Mouse (Mus musculus): ENCODE measurements at regions not wholly inside any gene's neighbourhood (a gene's known extent, or its start where the extent isn't known, plus 50 kb on each side); places are given as distances from the start of the nearest gene placed in this dataset.

DNA sequence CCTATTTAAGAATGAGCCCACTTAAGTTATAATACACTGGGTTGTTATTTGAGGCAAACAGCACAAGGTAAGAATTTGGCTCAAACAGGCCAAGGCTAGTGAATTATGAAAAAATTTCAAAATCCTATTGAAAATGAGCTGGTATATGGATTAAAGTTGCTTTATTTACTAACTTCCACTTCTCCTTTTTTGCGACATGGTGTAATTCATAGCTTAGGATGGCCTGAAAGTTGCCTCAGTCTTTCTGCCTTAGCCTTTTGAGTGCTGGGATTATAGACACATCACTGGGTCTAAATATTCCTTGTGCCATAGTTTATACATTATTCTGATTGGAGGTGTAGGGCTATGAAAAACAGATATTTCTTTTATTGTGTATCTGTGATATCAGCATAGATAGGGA lies 81.9 kb downstream of the Edem1 start:
- Histone ChIP-seq H3K4me3 (ENCODE audit: low read depth, low read length) (no peak overlapping the region), H3K4me1 (ENCODE audit: control insufficient read depth, insufficient read depth, low read length) (no peaks in the 10 kb centered on the region), H3K36me3 (replicated peaks; ENCODE audit: control insufficient read depth, insufficient read depth, low read depth, low read length) (no peaks in the 10 kb centered on the region), H3K27ac (replicated peaks; ENCODE audit: low read depth, low read length) (no peak overlapping the region), H3K9ac (replicated peaks; ENCODE audit: low read length) (no peak overlapping the region), H3K27me3 (ENCODE audit: control insufficient read depth, insufficient read depth, low read length) (no peaks in the 10 kb centered on the region), H3K4me2 (ENCODE audit: low read depth, low read length) (no peak overlapping the region), H3K9me3 (replicated peaks; ENCODE audit: control insufficient read depth, low read length) (no peaks in the 10 kb centered on the region)
- DNase-seq (ENCODE audit: low spot score) (no peak), ATAC-seq (replicated peaks; ENCODE audit: insufficient number of reproducible peaks, low FRiP score, low TSS enrichment, low read depth) (no peak)
- 93% methylated on average over 1 of the region's 1 CpGs for WGBS

DNA sequence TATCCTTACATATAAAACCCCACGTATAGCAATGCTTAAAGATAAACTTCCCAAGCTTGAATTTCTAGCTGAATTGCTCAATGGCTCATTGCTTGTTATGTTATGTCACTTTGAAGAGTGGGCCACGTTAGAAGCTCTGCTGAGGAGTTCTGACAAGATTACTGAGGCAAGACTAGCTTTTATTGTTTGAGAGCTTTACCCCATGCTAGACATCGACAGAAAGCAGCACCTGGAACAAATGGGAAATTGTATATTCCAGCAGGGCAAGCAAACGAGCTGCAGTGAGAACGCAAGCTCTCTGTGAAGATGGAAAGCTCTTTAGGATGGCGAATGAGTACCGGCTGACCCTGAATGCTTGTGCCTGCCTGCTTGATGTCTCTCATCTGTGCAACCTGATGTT lies 84.1 kb downstream of the Edem1 start:
- no peak overlapping the region for H3K9ac ChIP-seq (replicated peaks; ENCODE audit: low read length)
- H3K9me3 ChIP-seq (replicated peaks; ENCODE audit: control insufficient read depth, low read length): no peaks in the 10 kb centered on the region
- H3K4me1 ChIP-seq (ENCODE audit: control insufficient read depth, insufficient read depth, low read length): no peaks in the 10 kb centered on the region
- no peak overlapping the region for H3K4me2 ChIP-seq (ENCODE audit: low read depth, low read length)
- no peaks in the 10 kb centered on the region for H3K36me3 ChIP-seq (replicated peaks; ENCODE audit: control insufficient read depth, insufficient read depth, low read depth, low read length)
- DNase-seq (ENCODE audit: low spot score): no peak
- no peak overlapping the region for H3K27ac ChIP-seq (replicated peaks; ENCODE audit: low read depth, low read length)
- no peak for ATAC-seq (replicated peaks; ENCODE audit: insufficient number of reproducible peaks, low FRiP score, low TSS enrichment, low read depth)
- 53% methylated on average over 7 of the region's 7 CpGs for WGBS
- H3K4me3 ChIP-seq (ENCODE audit: low read depth, low read length): no peak overlapping the region
- H3K27me3 ChIP-seq (ENCODE audit: control insufficient read depth, insufficient read depth, low read length): no peaks in the 10 kb centered on the region

DNA sequence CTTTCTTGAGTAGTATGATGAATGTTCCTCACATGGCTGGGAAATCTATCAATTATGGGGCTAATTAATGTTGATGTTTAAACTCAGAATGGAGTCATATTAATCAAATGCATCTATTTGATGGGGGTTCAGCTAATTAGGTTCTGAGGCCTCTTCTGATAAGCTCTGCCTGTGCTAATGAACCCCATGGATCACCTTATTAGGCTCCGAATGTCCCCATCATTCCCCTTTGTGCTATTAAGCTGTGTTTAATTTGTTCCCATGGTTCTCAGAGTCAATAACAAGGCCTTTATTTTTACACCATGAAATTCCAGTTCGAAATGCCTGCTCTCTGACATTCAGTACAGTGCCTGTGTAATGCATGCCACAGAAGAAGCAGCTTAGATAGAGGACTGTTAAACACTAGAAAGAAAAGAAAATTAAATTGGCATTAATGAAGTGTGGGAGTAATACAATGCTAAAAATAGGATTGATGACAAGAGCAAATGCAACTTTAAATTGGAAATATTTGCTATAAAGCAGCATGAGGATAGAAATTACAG lies 91.0 kb downstream of the Edem1 start:
- no peak for DNase-seq (ENCODE audit: low spot score)
- Histone ChIP-seq H3K9ac (replicated peaks; ENCODE audit: low read length) (no peak overlapping the region), H3K4me1 (ENCODE audit: control insufficient read depth, insufficient read depth, low read length) (no peaks in the 10 kb centered on the region), H3K9me3 (replicated peaks; ENCODE audit: control insufficient read depth, low read length) (no peaks in the 10 kb centered on the region), H3K27ac (replicated peaks; ENCODE audit: low read depth, low read length) (no peak overlapping the region), H3K4me2 (ENCODE audit: low read depth, low read length) (no peak overlapping the region), H3K27me3 (ENCODE audit: control insufficient read depth, insufficient read depth, low read length) (no peaks in the 10 kb centered on the region), H3K36me3 (replicated peaks; ENCODE audit: control insufficient read depth, insufficient read depth, low read depth, low read length) (no peaks in the 10 kb centered on the region), H3K4me3 (ENCODE audit: low read depth, low read length) (no peak overlapping the region)
- no peak for ATAC-seq (replicated peaks; ENCODE audit: insufficient number of reproducible peaks, low FRiP score, low TSS enrichment, low read depth)
- 56% methylated on average over 2 of the region's 2 CpGs for WGBS

DNA sequence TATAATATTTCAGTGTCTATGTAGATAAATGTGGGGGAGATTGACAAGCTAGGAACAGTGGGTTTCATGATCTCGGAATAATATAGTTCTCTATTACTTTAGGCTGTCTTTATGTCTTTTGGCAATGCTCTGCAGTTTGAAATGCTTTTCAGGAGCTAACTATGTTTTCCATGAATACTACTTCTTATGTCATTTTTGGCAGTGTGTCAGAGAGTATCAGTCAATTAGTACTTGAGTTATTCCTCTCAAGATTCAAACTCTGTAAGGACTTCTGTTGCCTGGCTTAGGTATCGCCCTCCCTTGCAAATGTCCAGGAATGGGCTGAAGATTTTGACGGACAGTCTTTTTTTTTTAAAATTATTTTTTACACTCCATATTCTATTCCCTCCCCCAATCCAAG lies 92.7 kb downstream of the Edem1 start:
- Histone ChIP-seq H3K27me3 (ENCODE audit: control insufficient read depth, insufficient read depth, low read length) (no peaks in the 10 kb centered on the region), H3K4me1 (ENCODE audit: control insufficient read depth, insufficient read depth, low read length) (no peaks in the 10 kb centered on the region), H3K4me2 (ENCODE audit: low read depth, low read length) (no peak overlapping the region), H3K4me3 (ENCODE audit: low read depth, low read length) (no peak overlapping the region), H3K36me3 (replicated peaks; ENCODE audit: control insufficient read depth, insufficient read depth, low read depth, low read length) (no peaks in the 10 kb centered on the region), H3K27ac (replicated peaks; ENCODE audit: low read depth, low read length) (no peak overlapping the region), H3K9ac (replicated peaks; ENCODE audit: low read length) (no peak overlapping the region), H3K9me3 (replicated peaks; ENCODE audit: control insufficient read depth, low read length) (no peaks in the 10 kb centered on the region)
- ATAC-seq (replicated peaks; ENCODE audit: insufficient number of reproducible peaks, low FRiP score, low TSS enrichment, low read depth) (no peak), DNase-seq (ENCODE audit: low spot score) (no peak)
- WGBS: 95% methylated on average over 3 of the region's 3 CpGs

DNA sequence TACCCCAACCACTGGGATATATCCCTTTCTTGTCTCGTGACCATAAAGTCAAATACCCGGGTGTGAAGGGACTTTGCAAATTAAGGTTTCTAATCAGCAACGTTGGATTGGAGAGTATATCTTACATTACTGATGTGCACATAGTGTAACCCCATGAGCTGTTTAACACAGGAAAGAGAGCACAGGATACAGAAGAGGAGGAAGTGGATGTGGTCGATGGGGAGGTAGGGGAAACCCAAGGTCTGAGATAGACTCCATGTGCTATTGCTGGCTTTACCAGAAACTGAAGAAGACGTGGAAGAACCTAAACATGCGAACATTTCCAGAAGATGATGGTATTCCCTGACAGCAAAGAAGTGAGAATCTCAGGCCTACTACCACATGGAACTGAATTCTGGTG lies 94.1 kb downstream of the Edem1 start:
- WGBS: 80% methylated on average over 6 of the region's 6 CpGs

DNA sequence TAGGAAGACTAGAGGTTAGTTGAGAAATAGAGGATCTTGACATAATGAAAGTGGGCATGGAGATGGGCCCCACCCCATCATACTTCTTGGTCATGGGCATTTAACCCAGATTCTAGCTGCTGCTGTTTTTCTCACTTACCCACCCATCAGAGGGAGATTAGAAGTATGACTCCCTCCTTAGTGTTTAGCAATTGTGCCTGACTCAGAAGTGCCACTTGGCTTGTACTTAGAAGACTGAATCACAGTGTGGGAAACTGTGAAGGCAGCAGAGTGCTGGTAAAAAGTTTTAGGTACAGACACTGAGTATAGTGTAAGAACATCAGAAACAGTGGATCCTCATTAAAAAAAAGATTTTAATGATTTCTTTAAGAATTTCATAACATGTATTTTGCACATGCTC lies 100.5 kb downstream of the Edem1 start:
- no peaks in the 10 kb centered on the region for H3K9me3 ChIP-seq (replicated peaks; ENCODE audit: control insufficient read depth, low read length)
- no peaks in the 10 kb centered on the region for H3K36me3 ChIP-seq (replicated peaks; ENCODE audit: control insufficient read depth, insufficient read depth, low read depth, low read length)
- no peaks in the 10 kb centered on the region for H3K27me3 ChIP-seq (ENCODE audit: control insufficient read depth, insufficient read depth, low read length)
- ATAC-seq (replicated peaks; ENCODE audit: insufficient number of reproducible peaks, low FRiP score, low TSS enrichment, low read depth) (no peak), DNase-seq (ENCODE audit: low spot score) (no peak)
- no peaks in the 10 kb centered on the region for H3K4me1 ChIP-seq (ENCODE audit: control insufficient read depth, insufficient read depth, low read length)
- no peak overlapping the region for H3K4me3 ChIP-seq (ENCODE audit: low read depth, low read length)
- no peak overlapping the region for H3K4me2 ChIP-seq (ENCODE audit: low read depth, low read length)
- no peak overlapping the region for H3K9ac ChIP-seq (replicated peaks; ENCODE audit: low read length)
- no peak overlapping the region for H3K27ac ChIP-seq (replicated peaks; ENCODE audit: low read depth, low read length)

More for the DNA sequence above, 94.1 kb downstream of the Edem1 start:
- no peaks in the 10 kb centered on the region for H3K36me3 ChIP-seq (replicated peaks; ENCODE audit: control insufficient read depth, insufficient read depth, low read depth, low read length)
- no peaks in the 10 kb centered on the region for H3K4me1 ChIP-seq (ENCODE audit: control insufficient read depth, insufficient read depth, low read length)
- H3K4me3 ChIP-seq (ENCODE audit: low read depth, low read length): no peak overlapping the region
- H3K4me2 ChIP-seq (ENCODE audit: low read depth, low read length): no peak overlapping the region
- H3K27me3 ChIP-seq (ENCODE audit: control insufficient read depth, insufficient read depth, low read length): no peaks in the 10 kb centered on the region
- H3K27ac ChIP-seq (replicated peaks; ENCODE audit: low read depth, low read length): no peak overlapping the region
- no peak for DNase-seq (ENCODE audit: low spot score)
- no peaks in the 10 kb centered on the region for H3K9me3 ChIP-seq (replicated peaks; ENCODE audit: control insufficient read depth, low read length)
- H3K9ac ChIP-seq (replicated peaks; ENCODE audit: low read length): no peak overlapping the region
- ATAC-seq (replicated peaks; ENCODE audit: insufficient number of reproducible peaks, low FRiP score, low TSS enrichment, low read depth): no peak

DNA sequence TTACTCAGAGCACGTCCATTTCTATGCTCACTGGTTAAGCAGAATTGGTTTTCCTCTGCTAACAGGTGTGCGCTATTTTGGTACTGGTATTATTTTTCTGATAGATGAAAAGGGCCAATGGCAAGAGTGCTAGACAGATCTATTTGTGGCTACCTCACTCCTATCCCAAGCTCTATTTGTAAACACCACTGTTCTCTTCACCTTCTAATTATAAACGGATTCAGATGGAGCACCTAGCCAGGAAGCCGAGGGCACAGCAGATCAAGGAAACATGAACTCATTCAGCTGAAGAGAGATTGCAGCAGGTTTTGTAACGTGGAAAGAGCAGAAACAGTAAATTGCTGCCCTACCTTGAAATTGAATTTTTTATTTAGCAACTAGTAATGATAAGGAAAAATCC lies 110.2 kb downstream of the Edem1 start:
- H3K9me3 ChIP-seq (replicated peaks; ENCODE audit: control insufficient read depth, low read length): no peaks in the 10 kb centered on the region
- DNase-seq (ENCODE audit: low spot score): no peak
- no peaks in the 10 kb centered on the region for H3K4me1 ChIP-seq (ENCODE audit: control insufficient read depth, insufficient read depth, low read length)
- no peaks in the 10 kb centered on the region for H3K27me3 ChIP-seq (ENCODE audit: control insufficient read depth, insufficient read depth, low read length)
- no peaks in the 10 kb centered on the region for H3K36me3 ChIP-seq (replicated peaks; ENCODE audit: control insufficient read depth, insufficient read depth, low read depth, low read length)
- 84% methylated on average over 5 of the region's 5 CpGs for WGBS
- no peak overlapping the region for H3K27ac ChIP-seq (replicated peaks; ENCODE audit: low read depth, low read length)
- H3K9ac ChIP-seq (replicated peaks; ENCODE audit: low read length): no peak overlapping the region
- ATAC-seq (replicated peaks; ENCODE audit: insufficient number of reproducible peaks, low FRiP score, low TSS enrichment, low read depth): no peak
- H3K4me3 ChIP-seq (ENCODE audit: low read depth, low read length): no peak overlapping the region
- no peak overlapping the region for H3K4me2 ChIP-seq (ENCODE audit: low read depth, low read length)

DNA sequence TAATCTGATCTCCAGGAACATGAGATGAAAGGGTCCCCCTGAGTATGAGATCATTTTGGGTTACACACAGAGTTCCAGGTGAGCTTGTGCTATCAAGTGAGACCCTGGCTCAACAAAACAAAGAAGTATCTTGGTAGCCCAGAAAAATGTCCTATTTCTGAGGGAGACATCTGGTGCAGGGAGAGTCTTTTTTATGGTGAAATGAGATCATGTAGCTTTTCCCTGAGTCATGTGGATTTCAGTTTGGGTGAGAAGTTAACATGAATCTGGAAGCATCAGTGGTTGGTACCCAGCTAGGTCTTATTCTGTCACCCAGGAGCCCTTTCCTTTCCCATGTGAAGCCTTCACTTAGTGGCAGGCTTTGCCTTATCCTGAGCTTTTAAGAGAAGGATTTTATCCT lies 113.8 kb downstream of the Edem1 start:
- no peak overlapping the region for H3K4me3 ChIP-seq (ENCODE audit: low read depth, low read length)
- H3K4me1 ChIP-seq (ENCODE audit: control insufficient read depth, insufficient read depth, low read length): no peaks in the 10 kb centered on the region
- no peak for DNase-seq (ENCODE audit: low spot score)
- H3K27ac ChIP-seq (replicated peaks; ENCODE audit: low read depth, low read length): no peak overlapping the region
- H3K4me2 ChIP-seq (ENCODE audit: low read depth, low read length): no peak overlapping the region
- H3K27me3 ChIP-seq (ENCODE audit: control insufficient read depth, insufficient read depth, low read length): no peaks in the 10 kb centered on the region
- no peaks in the 10 kb centered on the region for H3K36me3 ChIP-seq (replicated peaks; ENCODE audit: control insufficient read depth, insufficient read depth, low read depth, low read length)
- H3K9me3 ChIP-seq (replicated peaks; ENCODE audit: control insufficient read depth, low read length): no peaks in the 10 kb centered on the region
- no peak for ATAC-seq (replicated peaks; ENCODE audit: insufficient number of reproducible peaks, low FRiP score, low TSS enrichment, low read depth)
- no peak overlapping the region for H3K9ac ChIP-seq (replicated peaks; ENCODE audit: low read length)
